Mouse (Mus musculus) heart, adult 2 months (tissue): Measurements from ENCODE around the gene Bche. TPM values are rescaled to one million over a fixed set of nuclear protein-coding genes. Genes with fewer than 3 reads are reported as not detected.

Source experiments
- DNase-seq, 2 experiments: peaks; one replicate each; pipeline ENCODE4 v3.0.0; 2021
- H3K27ac ChIP-seq: fragments of 200-600 bp; 2 replicates; pipeline ENCODE4 v1.8.1; 2022
- H3K27me3 ChIP-seq: fragments of 200-500 bp; 2 replicates; pipeline ENCODE4 v1.6.1; 2012; ENCODE audit warnings: mild to moderate bottlenecking, low read length, inconsistent platforms, mixed read lengths; ENCODE audit not compliant: control insufficient read depth, insufficient read depth
- H3K36me3 ChIP-seq: fragments of 200-500 bp; 2 replicates; pipeline ENCODE4 v1.6.1; 2012; ENCODE audit warnings: low read length, inconsistent platforms; ENCODE audit not compliant: control insufficient read depth, insufficient read depth
- H3K4me1 ChIP-seq: fragments of 200-500 bp; 2 replicates; pipeline ENCODE4 v1.6.1; 2011; ENCODE audit warnings: low read length; ENCODE audit not compliant: control insufficient read depth, insufficient read depth
- H3K4me3 ChIP-seq: fragments of 200-600 bp; 2 replicates; pipeline ENCODE4 v1.8.1; 2022
- H3K79me2 ChIP-seq: fragments of 200-500 bp; replicated peaks from 2 replicates; pipeline ENCODE4 v1.6.1; 2012; ENCODE audit warnings: mild to moderate bottlenecking, inconsistent platforms, low read length, moderate library complexity, mixed read lengths; ENCODE audit not compliant: control insufficient read depth, insufficient read depth
- H3K9ac ChIP-seq: fragments of 200-500 bp; 2 replicates; pipeline ENCODE4 v1.6.1; 2012; ENCODE audit warnings: low read depth, mild to moderate bottlenecking, control low read depth, inconsistent platforms, low read length, mixed read lengths
- CTCF ChIP-seq: fragments of 200-600 bp; IDR thresholded peaks from 2 replicates; pipeline ENCODE4 v1.8.1; 2022; ENCODE audit warnings: antibody characterized with exemption, mild to moderate bottlenecking, moderate library complexity
- EP300 ChIP-seq: fragments of 200-500 bp; IDR thresholded peaks from 2 replicates; pipeline ENCODE4 v1.6.1; 2011; ENCODE audit warnings: low read depth, low read length, control low read depth; ENCODE audit not compliant: insufficient read depth
- POLR2A ChIP-seq: fragments of 200-500 bp; IDR thresholded peaks from 2 replicates; pipeline ENCODE4 v1.6.1; 2011; ENCODE audit warnings: mild to moderate bottlenecking, low read depth, low read length, control low read depth; ENCODE audit not compliant: insufficient read depth
- WGBS: fragments of 180-500 bp; shearing (Covaris S2); methylation state at CpG from one replicate; pipeline ENCODE4 v1.1.7; 2018; 5-methylcytosine and 5-hydroxymethylcytosine counted together
- intact Hi-C: fragments of 180-260 bp; cut with DNase I; formaldehyde crosslinking; loops from one replicate; pipeline ENCODE4 v1.15.1; 2025
- polyA plus RNA-seq: library from polyadenylated mRNA; depleted of rRNA; stranded (reverse); fragments of >200 nt; gene quantifications from 2 replicates; pipeline ENCODE4 v1.2.3, GENCODE M21; 2012
- total RNA-seq, 2 experiments: library from RNA; stranded (reverse); gene quantifications; 2 replicates each; pipeline ENCODE4 v1.2.3; 2021

The Bche gene
- total and polyA plus RNA-seq, 3 experiments = 4.0 to 14.1 (median 11.9) TPM

DNA sequence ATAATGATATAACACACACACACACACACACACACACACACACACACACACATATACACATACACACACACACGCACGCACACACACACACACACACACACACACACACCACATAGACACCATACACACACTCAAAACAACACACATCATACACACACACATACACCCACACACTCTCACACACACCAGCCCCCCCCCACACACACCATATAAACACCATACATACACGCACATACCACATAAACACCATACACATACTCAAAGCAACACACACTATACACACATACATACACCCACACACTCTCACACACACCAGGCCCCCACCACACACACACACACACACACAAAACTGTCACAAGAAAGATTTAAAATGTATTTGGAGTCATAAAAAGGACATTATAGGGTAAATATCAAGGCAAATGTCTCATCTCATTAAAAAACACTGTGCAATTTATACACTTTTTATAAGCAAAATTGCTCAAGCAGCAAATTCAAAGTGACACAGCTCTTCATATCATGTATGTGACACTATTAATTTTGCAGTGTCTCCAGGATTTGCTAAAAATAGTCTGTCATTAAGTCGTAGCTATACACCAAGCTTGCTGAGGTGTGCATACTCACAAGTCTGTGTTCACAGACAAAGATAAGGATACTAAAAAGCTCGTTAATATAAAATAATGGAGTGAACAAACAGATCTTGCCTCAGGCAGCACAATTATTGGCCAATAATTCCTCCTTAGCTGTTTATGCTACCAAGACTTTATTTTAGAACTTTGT, 116.3 kb downstream of the Bche start:
- H3K4me1 ChIP-seq = no peaks in the 10 kb centered on the region
- H3K27ac ChIP-seq = no peak overlapping the region
- H3K27me3 ChIP-seq = no peaks in the 10 kb centered on the region
- H3K36me3 ChIP-seq = no peaks in the 10 kb centered on the region
- H3K4me3 ChIP-seq = no peak overlapping the region
- no peak for DNase-seq
- H3K79me2 ChIP-seq = no peaks in the 10 kb centered on the region
- intact Hi-C loops = no loop called here
- no peak overlapping the region for H3K9ac ChIP-seq
- 58% methylated on average over 5 of the region's 5 CpGs for WGBS
- TF ChIP-seq EP300 (no peak), CTCF (no peak), POLR2A (no peak)
